Mouse (Mus musculus): ENCODE results near the gene Serp2.

Gene Serp2

DNA sequence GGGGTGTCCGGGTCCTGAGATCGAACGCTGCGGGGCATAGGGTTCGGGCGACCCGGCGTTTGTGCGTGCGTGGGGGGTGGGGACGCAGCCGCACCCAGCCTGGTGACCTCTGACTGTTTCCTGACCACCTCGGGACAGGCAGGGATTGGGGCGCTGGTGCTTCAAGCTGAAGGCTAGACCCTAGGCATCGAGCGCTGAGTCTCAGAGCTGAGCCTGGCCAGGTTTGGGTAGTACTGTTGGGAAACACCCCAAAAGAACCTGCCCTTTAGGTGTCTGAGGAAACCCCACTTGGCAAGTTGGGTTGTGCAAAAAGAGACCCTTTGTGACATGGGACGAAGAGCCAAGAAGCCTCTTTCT lies at the start of gene Serp2:
Gene Serp2, minus strand, starts transcription at position 38 of the 357 bp plus-strand sequence.
- no peak for DNase-seq (ENCODE audit: low spot score in 2 of 2)

DNA sequence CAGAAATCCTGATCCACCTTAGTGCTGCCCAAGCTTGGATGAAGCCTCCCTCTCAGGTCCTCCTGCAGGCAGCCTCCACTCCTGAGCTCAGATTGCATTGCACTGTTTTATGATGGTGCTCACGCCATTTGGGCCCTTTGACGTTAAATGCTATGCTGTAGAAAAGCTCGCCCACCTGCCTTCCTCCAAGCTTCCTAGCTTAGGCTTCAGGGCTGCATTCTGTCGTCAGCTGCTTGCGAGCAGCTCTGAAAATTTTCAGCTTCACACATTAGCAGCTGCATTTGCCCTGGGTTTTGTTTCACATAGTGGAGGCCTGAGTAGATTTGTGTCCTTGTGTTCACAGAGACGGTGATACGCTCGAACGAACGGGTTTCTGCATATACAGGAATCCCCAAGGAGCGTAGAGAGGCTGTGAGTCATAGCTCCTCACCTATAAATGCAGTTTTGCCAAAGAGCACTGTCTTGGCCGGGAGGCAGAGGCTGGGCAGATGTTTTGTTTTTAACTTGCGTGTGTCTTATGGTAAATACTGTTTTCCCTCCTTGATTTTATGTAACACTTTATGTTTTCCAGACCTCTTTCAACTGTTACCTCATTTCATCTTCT lies 49.3 kb upstream of the Serp2 start:
- DNase-seq (ENCODE audit: low spot score in 2 of 2): no peak

DNA sequence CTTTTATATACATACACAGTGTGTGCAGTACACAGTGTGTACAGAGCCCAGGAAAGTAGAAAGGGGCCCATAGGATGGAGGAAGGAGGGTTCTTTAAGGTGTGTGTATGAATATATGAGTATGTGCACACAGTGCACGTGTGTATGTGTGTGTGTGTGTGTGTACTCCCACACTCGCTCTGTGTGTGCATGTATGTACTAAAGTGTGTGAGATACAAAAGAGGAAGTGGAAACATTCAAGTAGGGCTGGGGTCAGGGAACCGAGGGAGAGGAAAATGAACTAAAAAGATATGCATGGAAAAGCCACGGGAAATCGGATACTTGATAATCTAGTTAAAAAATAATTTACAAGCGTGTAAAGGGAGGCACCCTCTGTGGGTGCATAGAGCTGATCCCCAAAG lies 47.3 kb upstream of the Serp2 start:
- DNase-seq (ENCODE audit: low spot score in 2 of 2): no peak

DNA sequence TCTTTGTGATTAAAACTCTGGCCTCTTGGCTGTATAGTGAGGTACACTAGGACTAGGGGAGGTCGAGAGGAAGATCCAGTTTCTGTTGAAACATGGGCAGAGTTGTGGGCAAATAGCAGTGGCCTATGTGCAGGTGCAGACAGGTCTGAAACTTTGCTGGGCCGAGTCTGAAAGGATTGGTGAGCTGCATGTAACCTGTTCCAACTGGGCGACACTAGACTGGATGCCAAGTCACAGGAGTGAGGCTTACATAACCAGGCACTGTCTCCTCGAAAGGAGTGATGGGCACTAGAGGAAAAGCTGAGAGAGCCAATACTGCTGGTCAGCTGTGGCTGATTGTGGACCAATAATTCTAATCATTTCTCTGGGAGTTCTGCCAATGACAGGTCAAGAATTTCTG lies 45.0 kb upstream of the Serp2 start:
- DNase-seq (ENCODE audit: low spot score in 2 of 2): no peak

DNA sequence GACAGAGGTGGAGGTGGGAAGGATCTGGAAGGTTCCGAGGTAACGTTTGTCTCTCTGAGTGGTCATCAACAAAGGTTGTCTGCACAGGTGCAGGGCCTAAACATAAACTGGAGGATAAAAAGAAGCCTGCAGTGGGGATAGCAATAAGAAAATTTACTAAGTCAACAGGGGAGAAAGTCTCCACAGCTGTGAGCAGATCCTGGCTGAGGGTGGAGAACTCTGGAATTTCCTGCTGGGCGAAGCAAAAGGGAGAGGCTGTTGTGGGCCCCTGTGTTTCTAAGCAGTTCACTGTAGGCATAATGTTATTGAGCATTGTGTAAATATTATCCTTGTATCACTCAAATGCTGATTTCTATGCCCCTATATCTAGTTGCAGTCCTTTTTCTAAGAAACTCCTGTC lies 43.7 kb upstream of the Serp2 start:
- DNase-seq (ENCODE audit: low spot score in 2 of 2): no peak

DNA sequence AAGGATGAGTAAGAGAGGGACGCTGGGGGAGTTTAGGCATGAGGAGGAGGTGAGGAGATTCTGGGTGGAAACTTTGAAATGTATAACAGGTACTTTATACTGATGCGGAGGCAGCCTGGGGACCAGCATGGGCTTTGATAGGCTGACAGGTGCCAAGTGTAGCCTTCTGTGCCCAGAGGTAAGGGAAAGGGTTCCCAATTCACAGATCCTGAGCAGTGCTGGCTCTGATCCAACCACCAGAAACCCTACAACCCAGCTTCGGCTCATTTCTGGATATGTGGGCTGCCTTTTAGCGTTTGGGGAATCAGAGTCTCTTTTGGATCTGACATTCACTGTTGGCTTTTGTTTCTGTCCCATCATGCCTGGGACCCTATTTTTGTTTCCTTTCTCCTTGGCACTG lies 43.0 kb upstream of the Serp2 start:
- no peak for DNase-seq (ENCODE audit: low spot score in 2 of 2)

DNA sequence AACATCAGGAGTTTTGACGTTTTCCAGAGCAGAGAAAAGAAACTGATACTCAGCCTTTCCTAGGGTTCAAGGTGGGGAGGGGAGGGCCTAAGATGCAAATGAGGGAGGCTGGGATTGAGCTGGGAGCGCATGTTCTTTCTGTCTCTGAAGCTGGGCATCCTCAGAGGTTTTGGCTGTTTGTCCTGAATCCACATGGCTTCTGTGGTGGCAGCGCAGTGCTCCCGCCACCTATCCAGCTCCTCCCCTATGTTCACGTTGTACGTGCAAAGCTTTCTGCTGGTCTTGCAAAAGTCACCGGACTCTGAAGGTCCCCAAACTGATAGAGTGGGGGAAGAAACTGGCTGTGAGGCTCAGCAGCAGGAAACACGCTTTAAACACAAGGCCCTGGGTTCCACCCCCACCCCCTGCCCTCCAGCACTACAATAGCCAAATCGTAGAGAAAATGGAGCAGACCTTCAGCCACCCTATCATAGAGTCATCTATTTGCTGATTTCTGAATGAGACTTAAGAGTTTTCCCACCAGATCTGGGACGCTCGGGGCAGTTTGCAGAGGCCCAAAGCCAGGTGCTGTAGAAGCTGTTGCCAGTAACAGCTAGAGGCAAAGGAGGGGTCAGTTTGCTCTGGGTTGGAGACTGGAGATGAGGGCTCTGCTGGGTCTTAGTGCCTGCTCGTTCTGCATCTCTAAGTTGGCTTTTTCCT lies 42.0 kb upstream of the Serp2 start:
- DNase-seq (ENCODE audit: low spot score in 2 of 2): no peak

DNA sequence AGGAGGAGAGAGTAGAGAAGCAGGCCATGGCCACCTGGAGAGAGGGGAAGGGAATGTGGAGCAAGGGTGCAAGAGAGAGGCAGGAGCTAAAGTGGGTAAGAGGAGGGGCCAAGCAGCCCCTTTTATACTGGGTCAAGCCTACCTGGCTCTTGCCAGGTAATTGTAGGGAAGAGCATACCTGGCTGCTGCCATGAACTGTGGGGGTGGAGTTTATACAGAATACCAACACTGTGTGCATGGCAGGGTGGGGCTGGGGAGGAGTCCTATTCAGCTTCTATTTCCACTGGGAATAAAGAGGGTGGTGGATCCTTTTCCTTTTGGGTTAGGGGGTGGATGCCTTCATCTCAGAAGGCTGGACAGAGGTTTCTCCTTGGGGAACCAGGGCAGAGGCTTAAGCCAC lies 41.1 kb upstream of the Serp2 start:
- DNase-seq (ENCODE audit: low spot score in 2 of 2): no peak

DNA sequence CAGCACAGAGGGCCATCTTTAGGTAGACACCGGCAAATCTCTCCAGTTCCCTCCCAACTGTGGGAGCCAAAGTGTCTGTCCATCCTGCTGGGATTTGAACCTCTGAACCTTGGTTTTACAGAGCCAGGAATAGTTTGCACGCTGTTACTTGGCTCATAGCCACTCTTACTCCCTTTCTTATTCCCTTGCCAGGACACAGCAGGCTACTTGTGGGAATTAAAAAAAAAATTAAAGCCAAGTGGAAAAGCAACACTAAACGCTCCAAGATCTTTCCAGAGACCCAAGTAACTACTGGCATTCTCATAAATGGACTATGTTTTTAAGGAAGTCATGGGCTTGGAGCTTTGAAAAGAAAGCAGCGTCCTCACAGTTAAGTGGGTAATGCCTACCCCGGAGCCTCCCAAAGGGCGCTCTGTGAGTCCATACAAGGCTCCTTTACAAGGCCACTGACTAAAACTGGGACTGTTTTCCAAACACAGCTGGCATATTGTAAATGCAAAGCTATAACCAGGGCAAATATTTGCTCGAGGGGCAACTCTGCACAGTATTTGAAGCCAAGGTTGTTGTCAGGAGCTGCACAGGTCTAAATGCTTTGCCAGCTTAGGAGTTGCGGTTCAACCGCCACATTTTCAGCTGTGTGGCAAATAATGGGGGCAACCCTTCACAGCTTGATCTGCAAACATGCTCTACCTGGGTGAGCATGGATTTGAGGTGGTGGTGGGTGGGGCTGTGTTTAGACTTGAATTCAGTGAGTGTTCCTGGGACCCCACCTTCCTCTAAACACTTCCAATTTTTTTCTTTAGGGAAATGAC lies 38.6 kb upstream of the Serp2 start:
- no peak for DNase-seq (ENCODE audit: low spot score in 2 of 2)

DNA sequence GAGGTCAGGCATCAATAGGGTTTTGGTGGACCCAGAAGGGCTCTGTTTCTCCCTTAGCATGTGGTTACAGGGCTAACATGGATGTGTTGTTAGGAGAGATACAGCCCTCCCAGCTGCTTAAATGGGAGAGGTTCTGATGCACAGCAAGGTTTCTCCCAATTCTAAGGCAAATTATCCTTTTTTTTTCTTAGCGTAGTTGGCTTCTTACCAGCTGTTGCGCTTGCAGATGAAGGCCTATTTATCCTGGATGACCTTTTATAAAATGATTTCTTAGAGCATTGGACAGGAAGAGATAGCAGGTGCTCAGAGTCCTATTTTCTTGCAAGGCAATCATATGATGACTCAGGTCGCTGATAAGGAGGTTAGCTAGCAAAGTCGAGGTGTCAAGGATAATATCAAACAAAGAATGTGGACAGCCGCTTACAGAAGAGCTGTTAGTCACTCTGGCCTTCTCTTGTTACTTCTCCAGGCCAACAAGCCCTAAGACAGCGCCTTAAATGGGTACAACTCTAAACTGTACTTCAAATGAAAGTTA lies 37.7 kb upstream of the Serp2 start:
- no peak for DNase-seq (ENCODE audit: low spot score in 2 of 2)

DNA sequence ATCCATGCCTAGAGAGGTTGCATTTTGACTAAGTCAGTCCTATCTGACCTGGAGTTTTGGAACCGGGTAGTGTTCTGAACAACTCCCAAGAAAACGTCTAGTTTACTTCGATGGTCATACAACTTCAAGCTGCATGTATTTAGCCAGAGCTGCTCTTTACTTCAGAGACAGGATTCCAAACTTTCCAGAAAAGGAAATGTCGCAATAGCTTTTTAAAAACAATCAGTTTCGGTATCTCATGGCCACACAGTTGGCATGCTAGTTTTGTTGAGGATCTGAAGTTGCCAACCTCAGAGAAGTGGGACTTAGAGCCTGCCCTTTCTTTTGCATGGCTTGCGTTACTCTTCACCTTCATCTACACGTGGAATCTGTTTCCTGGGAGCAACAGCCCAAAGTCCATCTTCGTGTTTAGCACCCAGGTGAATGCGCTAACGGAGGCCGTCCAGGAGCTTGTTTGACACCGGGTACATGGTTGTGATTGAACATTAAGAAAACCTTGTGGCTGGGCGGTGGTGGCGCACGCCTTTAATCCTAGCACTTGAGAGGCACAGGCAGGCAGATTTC lies 37.0 kb upstream of the Serp2 start:
- no peak for DNase-seq (ENCODE audit: low spot score in 2 of 2)

DNA sequence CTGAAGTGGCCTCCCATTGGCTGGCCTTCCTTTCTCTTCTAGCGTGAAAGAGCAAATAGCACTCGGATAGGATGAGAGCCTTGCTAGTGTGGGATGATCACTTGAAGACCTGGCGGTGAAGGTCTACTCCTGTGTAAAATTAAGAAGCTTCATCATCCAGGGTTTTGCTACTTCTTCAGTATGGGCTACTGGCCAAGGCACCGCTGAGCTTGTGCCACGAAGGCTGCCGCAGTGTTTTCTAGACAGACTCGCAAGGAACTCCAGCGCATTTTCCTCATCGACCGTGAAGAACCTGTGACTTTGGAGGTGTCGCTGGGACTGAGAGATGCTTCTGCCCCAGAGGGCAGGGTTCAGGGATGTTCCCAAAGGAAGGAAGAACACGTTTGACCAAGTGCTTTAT lies 36.0 kb upstream of the Serp2 start:
- no peak for DNase-seq (ENCODE audit: low spot score in 2 of 2)

DNA sequence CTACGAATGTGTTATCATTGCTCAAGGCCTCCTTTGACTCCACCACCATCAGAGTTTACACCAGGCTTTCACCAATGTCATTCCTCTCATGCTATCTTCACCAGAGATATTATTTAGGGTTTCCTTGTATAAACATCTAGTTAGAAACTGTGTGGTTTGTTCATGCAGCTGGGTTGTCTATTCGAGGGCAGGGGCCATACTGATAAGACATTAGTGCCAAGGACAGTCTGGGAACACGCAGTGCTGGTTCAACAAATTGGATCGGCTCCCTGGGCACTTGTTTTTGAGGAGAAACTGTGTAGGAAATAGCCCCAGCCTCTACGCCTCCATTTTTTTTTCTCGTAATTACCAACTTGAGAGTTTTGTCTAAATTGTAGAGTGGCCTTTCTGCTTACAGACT lies 35.4 kb upstream of the Serp2 start:
- DNase-seq (ENCODE audit: low spot score in 2 of 2): no peak

DNA sequence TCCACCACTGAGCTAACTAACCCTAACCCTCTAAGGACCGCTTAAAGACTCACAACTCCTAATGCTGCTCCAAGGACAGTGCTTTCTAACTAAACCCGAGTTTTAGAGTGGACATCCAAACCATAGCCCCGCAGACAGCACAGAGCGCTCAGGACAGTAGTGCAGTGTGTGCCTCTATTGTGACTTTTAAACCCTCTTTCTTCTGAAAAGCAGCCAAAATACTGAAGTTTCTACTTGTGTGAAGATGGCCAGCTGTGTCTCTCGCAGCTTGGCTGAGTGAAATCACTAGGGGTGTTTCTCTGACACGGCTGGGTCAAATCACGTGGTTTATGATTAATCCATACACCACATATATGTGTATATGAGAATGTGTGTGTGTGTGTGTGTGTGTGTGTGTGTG lies 33.4 kb upstream of the Serp2 start:
- DNase-seq (ENCODE audit: low spot score in 2 of 2): no peak

DNA sequence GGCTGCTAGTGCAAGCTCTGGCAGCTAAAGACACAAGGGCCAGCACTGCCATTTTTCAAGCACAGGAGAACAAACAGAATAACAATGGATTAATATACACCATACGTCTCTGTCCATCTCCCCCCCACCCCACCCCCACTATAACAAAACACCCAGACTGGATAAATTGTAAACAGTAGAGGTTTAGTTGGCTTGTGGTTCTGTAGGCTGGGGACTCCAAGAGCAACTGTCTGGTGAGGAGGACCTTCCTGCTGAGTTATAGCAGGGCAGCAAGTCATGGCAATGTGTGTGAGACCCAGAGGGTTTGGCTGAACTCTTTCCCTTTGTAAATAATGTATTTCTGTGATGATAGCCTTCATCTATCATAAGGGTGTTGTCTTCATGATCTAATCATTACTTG lies 33.0 kb upstream of the Serp2 start:
- no peak for DNase-seq (ENCODE audit: low spot score in 2 of 2)

DNA sequence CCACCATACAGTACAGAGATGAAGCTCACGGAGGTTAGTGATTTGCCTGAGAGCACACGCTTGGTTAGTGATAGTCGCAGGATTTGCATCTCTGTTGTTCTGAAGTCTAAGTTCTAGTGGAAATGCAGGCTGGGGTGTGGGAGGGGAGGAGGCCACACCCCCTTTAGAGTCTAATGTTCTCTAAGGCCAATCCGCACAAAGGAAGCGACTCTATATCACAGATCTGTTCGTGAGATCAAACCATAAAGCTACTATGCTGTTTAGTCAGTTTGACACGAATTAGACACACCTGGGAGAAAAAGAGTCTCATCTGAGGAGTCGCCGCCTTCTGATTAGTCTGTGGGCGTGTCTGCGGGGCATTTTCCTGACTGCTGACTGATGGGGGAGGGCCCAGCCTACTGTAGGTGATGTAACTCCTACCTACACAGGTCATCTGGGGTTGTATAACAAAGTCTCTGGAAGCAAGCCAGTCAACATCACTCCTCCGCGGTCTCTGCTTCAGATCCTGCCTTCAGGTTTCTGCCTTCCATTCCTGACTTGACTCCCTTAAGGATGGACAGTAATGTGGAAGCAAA lies 29.2 kb upstream of the Serp2 start:
- DNase-seq (ENCODE audit: low spot score in 2 of 2): no peak

DNA sequence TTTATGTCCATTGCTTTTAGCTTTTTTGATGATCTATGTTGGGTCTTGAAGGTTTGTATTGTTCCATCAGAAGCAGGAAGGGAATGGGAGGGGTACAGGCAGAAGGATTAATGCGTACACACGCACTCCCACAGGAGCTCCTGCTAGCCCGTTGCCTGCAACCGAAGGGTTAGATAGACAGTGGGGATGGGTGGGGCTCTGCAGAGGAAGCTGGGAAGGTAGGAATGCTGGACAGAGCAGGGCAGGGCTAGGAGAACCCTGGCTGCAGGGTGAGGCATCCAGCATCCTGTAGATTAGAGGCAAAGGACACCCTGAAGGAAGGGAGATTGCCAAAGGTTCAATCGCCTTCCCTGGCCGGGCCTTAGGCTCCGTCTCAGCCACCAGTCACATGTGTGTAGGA lies 27.3 kb upstream of the Serp2 start:
- DNase-seq (ENCODE audit: low spot score in 2 of 2): no peak

DNA sequence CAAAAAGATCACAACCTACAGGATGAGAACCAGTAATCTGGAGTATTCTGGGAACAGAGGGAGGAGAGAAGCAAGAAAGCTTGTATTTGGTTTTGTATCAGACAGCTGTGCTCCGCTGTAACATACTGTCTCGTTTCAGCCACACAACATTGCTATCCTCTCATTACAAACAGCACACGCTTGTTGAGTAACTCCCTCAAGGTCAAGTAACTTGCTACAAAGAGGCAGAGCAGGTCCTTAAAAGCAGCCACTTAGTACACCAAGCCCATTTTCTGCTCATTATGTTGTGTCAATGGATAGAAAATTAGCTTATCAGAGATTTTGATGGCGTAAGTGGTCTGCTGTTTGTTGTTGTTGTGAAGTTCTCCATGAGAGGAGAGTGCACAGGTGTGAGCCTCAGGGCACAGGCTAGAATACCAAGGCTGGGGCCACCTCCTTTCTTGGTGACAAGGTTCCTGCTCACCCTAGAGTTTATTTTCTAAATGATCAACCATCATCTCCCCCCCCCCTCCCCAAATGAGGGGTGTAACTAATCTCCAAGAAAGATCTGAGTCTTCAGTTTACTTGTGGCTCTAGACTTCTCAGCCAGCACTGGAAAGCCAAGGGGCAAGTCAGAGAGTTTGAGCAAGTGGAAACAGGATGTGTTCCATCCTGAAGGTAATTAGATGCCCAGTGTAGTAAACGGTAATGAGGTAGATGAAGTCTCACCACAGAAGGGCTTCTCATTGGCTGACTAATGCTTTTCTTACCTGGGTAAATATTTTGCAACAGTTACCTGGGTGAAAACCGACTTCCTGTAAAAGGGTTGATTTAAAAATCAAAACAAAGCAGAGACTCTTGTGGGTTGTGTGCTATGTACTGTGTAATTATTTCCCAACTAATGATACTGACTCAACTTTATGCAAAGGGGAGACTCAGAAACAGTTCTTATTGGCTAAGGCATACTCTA lies 25.6 kb upstream of the Serp2 start:
- no peak for DNase-seq (ENCODE audit: low spot score in 2 of 2)

DNA sequence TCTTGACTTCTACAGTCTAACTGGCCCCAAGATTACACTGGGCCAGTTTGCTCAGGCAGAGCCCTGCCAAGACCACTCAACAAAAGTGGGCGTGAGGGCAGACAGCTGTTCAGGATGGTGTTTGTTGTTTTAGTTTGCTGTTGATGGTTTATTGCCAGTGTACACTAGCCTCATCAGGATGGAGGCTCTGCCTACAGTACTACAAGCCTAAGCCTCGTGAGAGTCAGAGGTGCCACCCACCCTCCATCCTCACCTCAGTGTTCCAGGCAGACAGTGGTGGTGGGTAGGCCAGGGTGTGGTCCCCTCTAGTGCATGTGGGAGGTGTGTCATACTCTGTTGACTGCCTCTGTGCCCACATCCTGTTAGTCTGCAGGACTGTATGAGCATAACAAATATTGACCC lies 23.0 kb upstream of the Serp2 start:
- peak; percentile 23 to 28 for DNase-seq (ENCODE audit: low spot score in 2 of 2)

DNA sequence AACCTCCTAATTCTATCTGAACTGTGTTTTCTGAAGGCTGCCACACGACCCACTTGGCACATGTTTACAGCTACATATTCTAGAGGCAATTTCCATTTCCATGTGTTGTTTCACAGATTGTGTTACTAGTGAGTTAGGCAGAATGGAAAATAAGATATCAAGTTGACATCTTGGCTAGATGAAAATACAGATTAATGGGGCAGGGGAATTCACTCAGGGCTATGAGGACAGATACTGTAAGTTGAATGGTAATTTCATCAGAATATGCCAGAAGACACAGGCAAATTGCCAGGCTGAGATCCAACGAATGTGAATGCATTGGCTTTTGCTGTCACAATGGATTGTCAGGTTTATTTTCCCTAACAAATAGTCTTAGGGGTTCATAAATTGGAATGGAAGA lies 21.2 kb upstream of the Serp2 start:
- no peak for DNase-seq (ENCODE audit: low spot score in 2 of 2)

DNA sequence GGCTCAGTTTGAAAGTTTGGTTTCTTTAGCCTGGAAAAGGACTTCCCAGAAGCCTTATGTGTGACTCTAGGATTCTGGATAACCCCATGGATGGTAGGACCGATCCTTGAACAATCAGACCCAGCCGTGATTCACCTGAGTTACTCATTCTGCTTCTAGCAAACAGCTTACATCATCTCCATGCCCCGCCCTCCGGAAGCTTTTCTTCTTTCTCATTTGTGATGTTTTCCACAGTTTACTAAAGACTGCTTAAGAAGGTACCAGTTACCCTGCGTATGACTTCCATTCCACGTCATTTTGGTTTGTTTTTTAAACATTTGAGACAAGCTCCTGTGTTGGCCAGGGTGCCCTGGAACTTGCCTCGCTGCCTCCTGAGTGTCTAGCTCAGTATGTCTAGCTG lies 13.6 kb upstream of the Serp2 start:
- no peak for DNase-seq (ENCODE audit: low spot score in 2 of 2)
